Mouse (Mus musculus) E14TG2a.4 (cell line): Measurements from ENCODE around the gene Tpk1.
A peak's percentile ranks its signal among the peaks of the same experiment; 100 is the strongest.

Source experiments
- H3K27me3 ChIP-seq: 2 replicates; pipeline ENCODE4 v1.6.1; 2014; ENCODE audit warnings: low read length, control low read depth; ENCODE audit not compliant: insufficient read depth
- H3K36me3 ChIP-seq: 2 replicates; pipeline ENCODE4 v1.6.1; 2014; ENCODE audit warnings: low read length, control low read depth; ENCODE audit not compliant: insufficient read depth
- H3K4me1 ChIP-seq: replicated peaks from 2 replicates; pipeline ENCODE4 v1.6.1; 2014; ENCODE audit warnings: low read depth, low read length, control low read depth
- H3K4me3 ChIP-seq: replicated peaks from 2 replicates; pipeline ENCODE4 v1.5.1; 2014; ENCODE audit warnings: mild to moderate bottlenecking, low read length
- H3K9me3 ChIP-seq: 2 replicates; pipeline ENCODE4 v1.6.1; 2014; ENCODE audit warnings: low read length, control low read depth
- CTCF ChIP-seq: conservative IDR thresholded peaks from 2 replicates; pipeline ENCODE4 v1.5.1; 2014; ENCODE audit warnings: low read length
- NANOG ChIP-seq: IDR thresholded peaks from 2 replicates; pipeline ENCODE4 v1.6.1; 2014; ENCODE audit warnings: borderline replicate concordance, low read length, mixed read lengths
- POU5F1 ChIP-seq: IDR thresholded peaks from 2 replicates; pipeline ENCODE4 v1.6.1; 2014; ENCODE audit warnings: low read length, borderline replicate concordance

Tpk1 gene

DNA sequence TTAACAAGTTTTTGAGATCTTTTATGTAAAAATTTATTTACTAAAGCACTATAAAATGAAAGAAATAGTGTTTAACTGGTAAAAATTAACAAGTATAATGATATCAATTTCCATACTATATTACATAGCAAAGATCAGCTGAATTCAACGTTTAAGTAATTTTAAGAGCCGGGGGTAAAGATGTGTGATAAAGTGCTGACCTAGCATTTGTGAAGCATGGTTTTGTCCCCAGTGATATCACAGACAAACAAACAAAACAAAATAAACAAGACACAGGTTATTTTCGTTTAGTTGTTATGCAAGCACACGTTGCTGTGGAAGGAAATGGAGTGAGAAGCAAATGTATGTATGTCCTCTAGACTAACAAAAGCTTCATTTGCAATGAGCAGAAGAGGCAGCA lies 103.6 kb downstream of the Tpk1 start:
- Histone ChIP-seq H3K36me3 (no peaks in the 10 kb centered on the region), H3K9me3 (no peaks in the 10 kb centered on the region), H3K27me3 (no peaks in the 10 kb centered on the region), H3K4me1 (no peaks in the 10 kb centered on the region), H3K4me3 (no peak overlapping the region)
- TF ChIP-seq NANOG (no peak), POU5F1 (no peak), CTCF (no peak)

DNA sequence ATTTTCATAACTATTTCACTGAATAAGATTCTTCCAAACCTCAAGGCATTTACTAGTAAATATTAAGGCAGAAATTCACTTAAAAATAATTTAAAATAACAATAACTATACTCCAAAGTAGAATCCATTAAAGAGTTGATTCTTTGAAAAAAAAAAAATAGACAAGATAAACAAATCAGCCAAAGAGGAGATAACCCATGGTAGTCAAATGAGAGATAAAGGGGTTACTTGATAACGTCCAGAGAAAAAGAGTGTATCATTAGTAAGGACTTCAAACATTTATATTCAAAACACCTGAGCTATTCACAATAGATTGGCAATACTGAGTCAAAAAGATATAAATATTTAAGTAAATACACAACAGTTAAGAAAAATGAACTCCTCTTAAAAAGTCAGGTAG lies 114.7 kb downstream of the Tpk1 start:
- TF ChIP-seq POU5F1 (no peak), NANOG (no peak), CTCF (no peak)
- H3K9me3 ChIP-seq, result no peaks in the 10 kb centered on the region
- no peak overlapping the region for H3K4me3 ChIP-seq
- H3K4me1 ChIP-seq, result no peaks in the 10 kb centered on the region
- H3K27me3 ChIP-seq, result no peaks in the 10 kb centered on the region
- H3K36me3 ChIP-seq, result no peaks in the 10 kb centered on the region

DNA sequence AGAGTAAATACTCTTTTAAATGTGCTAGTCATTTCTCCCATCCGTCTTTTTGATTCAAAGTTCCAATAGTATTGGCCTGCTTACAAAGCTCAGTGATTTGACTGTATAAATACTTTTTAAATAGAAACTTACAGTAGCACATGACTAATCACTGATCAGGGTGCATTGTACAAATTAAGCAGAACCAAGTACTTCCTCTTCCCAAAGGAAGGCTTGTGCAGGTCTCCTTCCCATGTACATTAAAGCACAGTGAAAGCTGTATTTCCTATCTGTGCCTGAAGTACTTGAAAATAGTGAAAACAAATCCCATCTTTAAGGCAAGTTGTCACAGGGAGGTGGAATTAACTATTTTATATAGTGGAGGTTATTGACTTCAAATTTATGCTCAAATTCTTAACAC lies 119.5 kb downstream of the Tpk1 start:
- no peaks in the 10 kb centered on the region for H3K9me3 ChIP-seq
- no peak overlapping the region for H3K4me3 ChIP-seq
- no peaks in the 10 kb centered on the region for H3K27me3 ChIP-seq
- H3K4me1 ChIP-seq, result no peaks in the 10 kb centered on the region
- TF ChIP-seq POU5F1, result no peak
- TF ChIP-seq CTCF, result no peak
- no peak for TF ChIP-seq NANOG
- H3K36me3 ChIP-seq, result no peaks in the 10 kb centered on the region

DNA sequence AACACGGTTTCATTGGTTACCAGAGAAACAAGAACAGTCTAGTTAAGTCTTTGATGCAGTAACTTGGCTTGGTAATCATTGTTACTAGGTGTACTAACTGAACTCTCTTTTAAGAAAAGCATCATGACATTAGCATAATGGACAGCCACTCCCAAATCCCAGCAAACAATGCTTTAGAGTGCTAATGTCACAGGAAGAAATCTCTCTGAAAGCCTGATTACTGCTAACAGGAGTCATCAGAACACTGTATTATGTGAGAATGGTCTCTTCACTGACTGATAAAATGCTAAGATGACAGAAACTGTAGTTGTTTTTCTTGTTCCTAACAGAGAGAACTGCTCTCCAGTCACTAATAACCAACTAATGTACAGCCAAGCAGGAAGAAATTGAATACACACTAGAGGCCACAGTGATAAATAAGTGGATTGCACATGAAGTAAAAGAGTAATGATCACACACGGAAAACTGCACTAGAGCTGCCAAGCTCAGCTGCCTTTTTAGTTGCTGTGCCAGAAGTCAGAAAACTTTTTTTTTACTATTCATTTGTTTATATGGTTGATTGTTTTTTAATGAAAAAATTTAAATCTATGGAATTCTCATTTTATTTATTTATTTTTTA lies 128.7 kb downstream of the Tpk1 start:
- no peaks in the 10 kb centered on the region for H3K9me3 ChIP-seq
- no peaks in the 10 kb centered on the region for H3K36me3 ChIP-seq
- no peaks in the 10 kb centered on the region for H3K27me3 ChIP-seq
- TF ChIP-seq CTCF (no peak), NANOG (peak; percentile 80; the same call in 1 of the 2 replicates)
- H3K4me3 ChIP-seq, result no peak overlapping the region
- H3K4me1 ChIP-seq, result peaks cover 5% of the 10 kb centered on the region

DNA sequence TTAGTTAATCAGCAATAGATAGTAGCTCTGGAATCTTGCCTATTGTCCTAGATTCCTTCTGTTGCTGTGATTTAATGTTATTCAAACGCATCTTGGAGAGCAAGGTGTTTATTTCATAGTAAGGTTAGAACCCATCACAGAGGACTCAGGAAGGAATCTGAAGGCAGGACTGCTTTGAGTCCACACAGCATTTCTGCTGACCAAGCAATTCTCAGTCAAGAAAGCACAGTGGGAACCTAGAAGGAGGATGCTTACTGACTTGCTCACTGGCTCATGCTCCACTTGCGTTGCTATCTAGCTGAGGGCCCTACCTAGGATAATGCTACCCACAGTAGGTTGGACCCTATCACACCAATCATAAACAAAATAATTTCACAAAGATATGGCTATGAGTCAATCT lies 130.6 kb downstream of the Tpk1 start:
- H3K9me3 ChIP-seq, result no peaks in the 10 kb centered on the region
- H3K4me3 ChIP-seq, result no peak overlapping the region
- TF ChIP-seq NANOG, result no peak
- TF ChIP-seq POU5F1, result no peak
- TF ChIP-seq CTCF, result no peak
- no peaks in the 10 kb centered on the region for H3K36me3 ChIP-seq
- H3K4me1 ChIP-seq, result peaks cover 5% of the 10 kb centered on the region
- H3K27me3 ChIP-seq, result no peaks in the 10 kb centered on the region

DNA sequence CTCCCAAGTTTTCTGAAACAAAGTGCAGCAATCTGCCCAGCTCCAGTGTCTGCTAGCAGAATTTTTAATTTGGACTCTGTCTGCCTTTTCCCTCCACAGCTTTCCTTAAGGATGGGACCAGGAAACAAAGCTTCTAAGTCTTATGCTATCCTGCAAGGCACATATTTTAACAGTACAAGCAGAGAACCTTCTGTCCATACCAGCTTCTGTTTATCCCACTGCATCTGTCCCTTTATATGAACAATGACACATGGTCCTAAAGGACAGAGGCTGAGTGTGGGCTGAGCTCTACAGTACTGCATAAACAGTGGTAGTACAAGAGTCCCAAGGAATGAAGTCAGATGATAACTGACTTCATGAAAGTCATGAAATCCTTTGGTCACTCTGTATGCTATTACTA lies 132.8 kb downstream of the Tpk1 start:
- no peaks in the 10 kb centered on the region for H3K36me3 ChIP-seq
- TF ChIP-seq POU5F1 (no peak), CTCF (no peak), NANOG (no peak)

DNA sequence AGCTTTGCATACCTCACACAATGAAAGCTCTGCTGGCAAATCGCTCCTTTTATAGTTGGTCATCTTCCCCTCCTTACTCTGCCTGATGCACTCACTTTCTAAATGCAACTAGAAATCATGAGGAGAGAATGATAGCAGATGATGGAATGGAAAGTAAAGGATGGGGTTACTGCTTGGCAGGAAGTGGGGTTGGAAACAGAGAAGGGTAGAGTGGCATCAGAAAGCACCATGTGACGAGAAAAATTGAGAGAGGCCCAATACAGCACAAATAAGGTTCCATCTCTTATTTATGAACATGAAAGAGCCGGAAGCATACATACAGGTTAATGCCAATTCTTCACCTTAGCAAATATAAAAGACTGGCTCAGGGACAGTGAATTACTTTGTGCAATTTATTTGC lies 133.3 kb downstream of the Tpk1 start:
- no peaks in the 10 kb centered on the region for H3K9me3 ChIP-seq
- TF ChIP-seq CTCF, result no peak
- TF ChIP-seq NANOG, result no peak
- TF ChIP-seq POU5F1, result no peak

More for the DNA sequence above, 132.8 kb downstream of the Tpk1 start:
- H3K27me3 ChIP-seq, result no peaks in the 10 kb centered on the region
- H3K9me3 ChIP-seq, result no peaks in the 10 kb centered on the region
- no peak overlapping the region for H3K4me3 ChIP-seq
- peaks cover 5% of the 10 kb centered on the region for H3K4me1 ChIP-seq

DNA sequence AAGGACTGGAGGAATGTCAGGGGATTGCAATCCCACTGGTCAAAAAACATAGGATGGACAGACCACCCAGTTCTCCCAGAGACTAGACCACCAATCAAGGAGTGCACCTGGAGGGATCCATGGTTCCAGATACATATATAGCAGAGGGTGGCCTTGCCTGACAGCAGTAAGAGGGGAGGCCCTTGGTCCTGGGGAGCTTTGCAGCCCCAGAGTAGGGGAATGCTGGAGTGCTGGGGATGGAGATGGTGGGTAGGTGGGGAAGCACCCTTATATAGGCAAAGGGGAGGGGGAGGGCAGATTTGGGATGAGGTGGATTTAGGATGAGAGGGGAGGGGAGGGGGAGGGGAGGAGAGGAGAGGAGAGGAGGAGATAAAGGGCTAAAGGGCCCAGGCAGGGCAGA lies 134.1 kb downstream of the Tpk1 start:
- H3K27me3 ChIP-seq, result no peaks in the 10 kb centered on the region
- no peak for TF ChIP-seq POU5F1
- no peak for TF ChIP-seq NANOG
- TF ChIP-seq CTCF, result no peak
- H3K9me3 ChIP-seq, result no peaks in the 10 kb centered on the region
- no peaks in the 10 kb centered on the region for H3K4me1 ChIP-seq
- H3K36me3 ChIP-seq, result no peaks in the 10 kb centered on the region
- no peak overlapping the region for H3K4me3 ChIP-seq

More for the DNA sequence above, 133.3 kb downstream of the Tpk1 start:
- Histone ChIP-seq H3K27me3 (no peaks in the 10 kb centered on the region), H3K4me3 (no peak overlapping the region), H3K36me3 (no peaks in the 10 kb centered on the region), H3K4me1 (peaks cover 5% of the 10 kb centered on the region)

DNA sequence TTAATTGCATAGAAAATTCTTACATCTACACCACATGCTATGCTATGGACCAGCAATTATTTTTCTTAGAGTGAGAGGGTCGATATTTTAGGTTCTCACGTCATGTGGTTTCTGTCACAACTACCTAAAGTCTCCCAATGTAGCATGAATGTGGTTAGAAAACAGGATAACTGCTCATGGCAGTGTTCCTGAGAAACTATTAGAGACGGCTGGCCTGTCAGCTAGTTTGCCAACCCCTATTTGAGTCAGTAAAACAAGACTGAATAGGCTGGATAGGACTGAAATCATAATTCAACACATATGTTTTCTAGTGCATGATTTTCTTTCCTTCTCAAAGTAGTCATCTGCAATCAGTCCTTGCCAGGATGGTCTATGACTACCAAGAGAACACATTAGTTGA lies 137.1 kb downstream of the Tpk1 start:
- Histone ChIP-seq H3K36me3 (no peaks in the 10 kb centered on the region), H3K4me3 (no peak overlapping the region), H3K27me3 (no peaks in the 10 kb centered on the region), H3K9me3 (no peaks in the 10 kb centered on the region), H3K4me1 (no peaks in the 10 kb centered on the region)
- TF ChIP-seq NANOG, result no peak
- no peak for TF ChIP-seq POU5F1
- no peak for TF ChIP-seq CTCF

DNA sequence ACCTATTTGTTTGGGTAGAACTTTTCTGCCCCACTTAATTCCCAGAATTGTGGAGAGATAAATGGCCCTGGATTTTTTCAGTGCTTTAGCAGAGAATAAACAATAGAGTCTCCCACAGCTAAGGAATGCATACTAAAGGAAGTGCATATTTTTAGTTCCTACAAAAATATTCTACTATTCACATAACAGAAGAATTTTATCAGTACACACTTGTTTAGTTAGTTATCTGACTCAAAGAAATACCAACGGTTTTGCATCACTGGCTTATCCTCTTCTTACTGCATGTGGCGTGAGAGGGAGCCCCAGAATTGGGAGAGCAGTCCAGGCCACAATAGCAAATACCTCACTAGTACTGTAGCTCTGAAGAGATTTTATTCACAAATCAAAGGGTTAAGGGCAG lies 141.1 kb downstream of the Tpk1 start:
- Histone ChIP-seq H3K4me3 (no peak overlapping the region), H3K36me3 (no peaks in the 10 kb centered on the region), H3K27me3 (no peaks in the 10 kb centered on the region), H3K9me3 (no peaks in the 10 kb centered on the region), H3K4me1 (no peaks in the 10 kb centered on the region)
- TF ChIP-seq CTCF (no peak), POU5F1 (no peak), NANOG (no peak)
